Mouse (Mus musculus) induced T-regulatory cell, adult 2 months (primary cell): ENCODE data around the gene Cited1.
A peak's percentile ranks its signal among the peaks of the same experiment; 100 is the strongest.

Source experiments
- DNase-seq: peaks from one replicate; pipeline ENCODE4 v3.0.0-alpha.2; 2012; ENCODE audit warnings: low read depth

Gene Cited1

DNA sequence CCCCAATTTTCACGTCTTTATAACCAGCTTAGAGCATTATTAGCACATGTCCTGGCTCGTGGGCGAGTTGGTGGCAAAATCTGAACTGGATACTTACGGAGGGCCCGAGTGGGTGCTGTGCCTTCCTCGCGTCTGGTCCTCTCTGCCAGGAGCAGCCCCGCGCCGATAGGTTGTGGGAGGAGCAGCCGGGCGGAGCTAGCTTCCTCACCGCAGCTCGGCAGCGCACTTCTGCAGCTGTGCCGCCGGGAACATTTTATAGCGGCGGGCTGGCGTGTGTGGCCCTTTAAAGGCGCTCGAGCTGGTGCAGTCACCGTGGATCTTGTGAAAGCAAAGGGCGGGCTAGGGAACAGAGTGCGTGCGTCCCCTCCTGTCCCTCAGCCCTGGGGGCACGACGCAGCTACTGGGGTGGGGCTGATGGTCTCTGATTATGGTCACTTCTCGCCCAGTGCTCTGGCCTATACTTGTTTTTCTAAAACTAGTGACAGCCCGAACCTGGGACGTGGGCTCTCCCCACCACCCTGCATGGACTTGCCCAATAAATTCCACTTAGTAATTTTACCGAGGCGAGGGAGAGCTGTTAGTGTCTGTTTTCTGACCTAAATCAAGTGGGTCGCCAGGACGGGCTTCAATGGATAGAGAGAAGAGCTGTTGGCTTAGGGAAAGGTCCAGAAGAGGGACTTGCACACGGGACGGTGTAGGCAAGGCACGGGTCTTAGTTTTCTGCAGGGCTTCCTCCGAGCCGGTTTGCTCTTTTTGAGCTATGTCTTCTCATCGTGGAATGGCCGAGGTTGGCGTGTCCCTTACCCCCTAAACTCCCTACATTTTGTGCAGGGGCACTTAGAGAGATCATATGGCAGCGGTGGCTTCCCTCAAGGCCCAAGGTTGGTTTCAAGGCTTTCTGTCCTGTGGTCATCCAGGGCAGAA is at the start of gene Cited1:
Gene Cited1, minus strand, starts transcription at position 245 of the 924 bp plus-strand sequence.
- DNase-seq: peak; percentile 28

DNA sequence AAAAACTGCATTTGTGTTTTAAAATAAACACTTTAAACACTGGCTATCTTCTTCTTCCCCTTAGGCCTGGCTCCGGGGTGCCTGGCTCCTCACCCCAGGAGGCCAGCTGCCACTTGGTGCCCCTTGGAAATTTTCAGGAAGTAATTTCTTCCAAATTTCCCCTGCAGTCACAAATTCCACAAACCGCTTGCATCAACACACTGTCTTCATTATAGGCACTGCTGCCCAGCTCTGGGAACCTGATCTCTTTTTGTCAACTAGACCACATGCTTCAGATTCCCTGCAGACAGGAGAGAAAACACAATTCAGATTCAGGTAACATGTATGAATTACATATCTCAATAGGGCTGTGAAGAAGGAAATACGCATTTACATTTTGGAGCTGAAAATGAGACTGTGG is 32.9 kb upstream of the Cited1 start:
- no peak for DNase-seq

DNA sequence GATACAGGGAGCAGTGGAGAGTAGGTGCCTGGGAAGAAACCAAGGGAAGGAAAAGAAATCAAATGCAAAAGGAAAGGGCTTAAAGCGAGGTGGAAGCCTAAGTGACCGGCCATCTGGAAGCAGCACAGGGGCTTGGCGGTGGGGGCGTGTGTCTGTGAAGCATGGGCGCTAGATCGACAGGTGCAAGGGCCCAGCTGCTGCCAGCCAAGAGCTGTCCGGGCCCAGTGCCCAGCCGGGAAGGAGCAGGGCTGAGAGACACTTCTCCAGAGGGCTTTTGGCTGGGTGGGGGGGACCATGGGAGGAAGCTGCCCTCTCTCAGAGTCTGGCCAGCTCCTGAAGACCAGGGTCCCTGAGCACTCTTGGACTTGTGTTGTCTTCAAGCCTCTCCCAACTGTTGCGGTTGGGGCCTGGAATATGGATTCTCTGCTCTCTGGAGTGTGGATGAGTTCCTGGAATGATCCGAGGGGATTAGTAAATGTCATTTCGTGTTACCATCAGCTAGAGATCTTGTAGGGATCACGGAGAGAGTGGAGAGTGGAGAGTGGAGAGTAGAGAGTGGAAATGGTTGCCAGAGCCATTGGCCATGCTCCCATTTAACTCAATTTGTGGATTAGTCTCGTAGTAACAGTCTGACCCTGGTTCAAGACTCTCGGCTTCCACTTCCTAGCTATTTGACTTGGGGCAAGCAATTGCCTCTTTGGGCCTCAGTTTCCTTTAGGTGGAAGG is 10.8 kb upstream of the Cited1 start:
- DNase-seq: no peak

DNA sequence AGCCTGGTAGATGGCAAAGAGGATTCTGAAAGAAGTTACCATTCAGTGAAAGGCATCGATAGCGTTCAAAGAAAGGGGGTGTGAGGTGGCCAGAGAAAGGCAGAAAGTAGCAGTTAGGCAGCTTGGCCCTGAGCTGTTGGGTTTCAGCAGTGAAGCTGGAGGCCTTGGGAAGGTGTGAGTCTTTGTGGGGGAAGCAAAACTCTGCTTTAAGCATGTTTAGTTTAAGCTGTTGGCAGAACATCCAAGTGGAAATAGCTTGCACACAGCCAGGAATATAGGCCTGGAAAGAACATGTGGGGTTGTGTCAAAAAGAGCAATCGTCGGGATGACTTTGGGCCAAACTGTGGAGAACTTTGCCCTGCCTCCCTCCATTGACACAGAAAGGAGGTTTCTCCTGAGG is 7.8 kb upstream of the Cited1 start:
- no peak for DNase-seq

DNA sequence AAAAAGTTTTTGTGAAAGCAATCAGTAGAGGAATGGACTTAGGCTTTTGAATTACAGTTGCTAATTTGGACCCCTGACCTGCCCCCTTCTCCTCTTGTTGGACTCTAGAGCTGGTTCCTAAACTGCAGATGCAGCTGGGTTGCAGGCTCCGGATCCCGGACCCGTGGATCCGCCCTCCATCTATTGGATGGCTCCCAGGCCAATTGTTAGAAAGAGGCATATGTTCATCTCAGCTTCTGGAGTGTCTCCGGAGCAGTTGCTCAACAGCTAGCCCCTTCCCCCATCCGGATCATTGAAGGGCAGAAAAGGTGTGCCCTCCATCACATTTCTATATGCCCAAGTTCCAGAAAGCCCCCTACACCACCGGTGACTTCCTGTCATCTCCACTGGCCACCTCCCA is 1.9 kb upstream of the Cited1 start:
- DNase-seq: no peak

DNA sequence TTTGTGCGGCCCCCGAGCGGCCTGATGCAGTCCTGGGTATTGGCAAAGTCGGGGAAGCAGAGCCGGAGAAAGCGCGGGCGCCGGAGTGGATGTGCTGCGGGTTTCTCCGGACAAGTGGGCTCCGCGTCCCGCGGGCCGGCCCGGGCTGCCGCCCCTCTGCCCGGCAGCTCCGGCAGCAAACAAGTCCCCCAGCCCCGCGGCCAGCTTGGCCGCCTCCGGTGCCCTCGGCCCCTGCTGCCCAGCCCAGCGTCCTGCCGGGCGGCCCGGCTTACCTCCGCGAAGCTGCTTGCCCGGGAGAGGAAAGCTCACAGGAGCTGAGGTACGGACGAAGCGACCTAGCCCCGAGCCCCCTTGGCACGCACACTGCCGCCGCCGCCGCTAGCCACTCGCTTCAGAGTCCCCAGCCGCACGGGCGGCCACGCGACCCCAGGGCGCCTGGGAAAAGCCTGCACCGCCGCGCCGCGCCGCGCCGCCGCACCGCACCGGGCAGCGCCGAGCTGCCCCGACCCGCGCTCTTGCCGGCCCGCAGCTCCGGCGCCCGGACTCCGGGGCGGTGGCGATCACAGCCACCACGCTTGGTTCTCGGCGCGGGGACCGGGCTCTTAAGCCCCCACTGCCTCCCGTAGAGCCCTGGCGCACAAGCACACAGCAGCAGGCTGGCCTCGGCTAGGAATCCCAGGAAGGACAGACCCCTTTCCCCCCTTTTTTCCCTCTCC is 602 bp downstream of the Cited1 start:
- no peak for DNase-seq

DNA sequence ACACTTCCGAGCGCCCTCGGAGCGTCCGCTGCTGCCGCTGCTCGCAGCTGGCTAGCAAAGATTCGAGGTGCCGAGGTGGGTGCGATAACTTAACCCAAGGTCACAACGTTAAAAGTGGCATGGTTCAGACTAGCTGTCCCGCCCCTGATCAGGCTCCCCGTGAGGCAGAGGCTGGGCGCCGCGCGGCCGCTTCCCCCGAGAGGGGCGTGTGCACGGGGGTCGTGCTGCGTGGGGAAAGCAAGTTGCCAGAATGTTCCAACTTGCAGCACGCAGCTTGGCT is 1.1 kb downstream of the Cited1 start:
- DNase-seq: no peak

DNA sequence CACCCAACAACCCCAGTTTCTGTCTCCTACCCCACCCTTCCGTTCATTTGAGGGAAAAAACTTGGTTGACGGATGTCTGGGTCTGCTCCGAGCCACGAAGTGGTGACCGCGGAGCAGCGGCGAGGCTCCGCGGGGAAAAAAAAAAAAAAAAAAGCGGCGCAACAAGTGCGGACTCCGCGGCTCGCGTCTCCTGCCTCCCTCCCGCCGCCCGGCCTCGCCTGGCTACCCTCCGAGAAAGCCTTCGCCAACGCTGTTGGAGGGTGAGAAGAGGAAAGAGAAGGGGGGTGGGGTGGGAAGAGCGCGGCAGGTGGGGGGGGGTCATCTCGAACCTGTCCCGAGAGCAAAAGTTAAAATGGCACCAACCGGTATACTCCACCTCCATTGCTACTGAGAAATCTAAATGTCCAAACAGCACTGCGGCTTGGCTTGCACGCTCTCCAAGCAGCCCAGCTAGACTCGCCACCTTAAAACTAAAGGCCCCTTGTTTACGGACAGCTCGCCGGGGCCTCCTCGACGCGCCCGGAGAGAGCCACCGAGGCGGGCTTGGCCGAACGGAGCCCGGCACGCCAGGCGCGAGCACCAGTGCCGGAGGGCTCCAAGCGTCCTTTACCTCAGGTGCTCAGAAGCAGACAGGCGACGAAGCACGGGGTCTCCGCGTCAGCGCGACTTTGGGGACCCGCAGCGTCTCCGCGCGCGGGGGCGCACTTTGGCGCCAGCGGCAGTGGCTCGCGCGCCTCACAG is 1.7 kb downstream of the Cited1 start:
- peak; percentile 6 for DNase-seq

DNA sequence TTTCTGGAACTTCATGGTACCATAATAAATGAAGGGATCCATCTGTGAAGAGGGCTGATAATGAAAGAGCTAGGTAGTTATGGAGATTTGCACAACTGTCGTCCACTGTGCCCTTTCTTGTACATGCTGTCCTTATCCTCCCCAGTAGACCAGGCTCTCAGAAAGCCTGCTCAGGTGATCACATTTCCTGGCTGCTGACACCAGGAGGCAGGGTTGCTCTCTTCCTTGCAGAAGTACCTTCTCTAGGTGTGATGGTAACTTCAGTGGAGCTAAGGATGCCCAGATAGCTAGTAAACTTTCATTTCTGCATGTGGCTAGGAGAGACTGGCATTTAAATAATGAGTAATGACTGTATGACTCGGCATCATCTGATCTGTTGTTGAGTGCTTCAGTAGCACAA is 7.6 kb downstream of the Cited1 start:
- no peak for DNase-seq

DNA sequence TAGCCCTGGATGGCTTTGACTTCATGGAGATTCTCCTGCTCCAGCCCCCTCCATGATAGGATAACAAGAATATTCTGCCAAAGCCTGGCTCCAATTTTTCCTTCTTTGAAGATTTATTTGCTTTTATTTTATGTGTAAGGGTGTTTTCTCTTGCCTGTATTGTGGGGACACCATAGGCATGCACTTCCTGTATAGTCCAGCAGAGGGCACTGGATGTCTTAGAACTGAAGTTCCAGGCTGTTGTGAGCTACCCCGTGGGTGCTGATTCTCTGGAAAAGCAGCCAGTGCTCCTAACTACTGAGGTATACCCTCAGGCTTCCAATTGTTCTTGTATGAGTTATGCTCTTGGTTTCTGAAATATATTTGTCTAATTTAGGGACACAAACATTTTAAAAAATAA is 32.9 kb downstream of the Cited1 start:
- peak; percentile 69 for DNase-seq

DNA sequence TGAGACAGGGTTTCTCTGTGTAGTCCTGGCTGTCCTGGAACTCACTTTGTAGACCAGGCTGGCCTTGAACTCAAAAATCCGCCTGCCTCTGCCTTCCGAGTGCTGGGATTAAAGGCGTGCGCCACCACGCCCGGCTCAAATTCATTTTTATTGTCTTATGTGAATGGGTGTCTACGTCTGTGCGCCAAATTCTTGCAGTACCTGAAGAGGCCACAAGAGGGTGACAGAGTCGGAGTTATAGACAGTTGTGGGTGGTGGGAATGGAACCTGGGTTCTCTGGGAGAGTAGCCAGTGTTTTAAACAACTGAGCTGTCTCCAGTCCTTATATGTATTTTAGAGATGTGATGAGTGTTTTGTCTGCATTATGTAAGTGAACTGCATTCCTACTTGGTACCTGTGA is 36.6 kb downstream of the Cited1 start:
- DNase-seq: peak; percentile 69
